Mouse (Mus musculus) left cerebral cortex, postnatal 36 days (tissue): ENCODE data around the gene Cdk4. TPM values are rescaled to one million over a fixed set of nuclear protein-coding genes. Genes with fewer than 3 reads are reported as not detected.
A peak's percentile ranks its signal among the peaks of the same experiment; 100 is the strongest.
"Not testable (repeated sequence)": the region's sequence is repeated elsewhere in the genome, so short reads cannot be mapped to it uniquely, and the experiment has no call there.

Source experiments
- DNase-seq, 2 experiments: peaks; one replicate each; pipeline ENCODE4 v3.0.0; 2021 to 2022; ENCODE audit warnings: low spot score in 2 of 2, mixed read lengths in 1 of 2
- intact Hi-C: fragments of 180-260 bp; cut with DNase I; formaldehyde crosslinking; loops from one replicate; pipeline ENCODE4 v1.15.1; 2025
- total RNA-seq, 2 experiments: library from RNA; stranded (reverse); gene quantifications; 2 replicates each; pipeline ENCODE4 v1.2.3; 2021

Gene Cdk4
- total RNA-seq, 2 experiments from 2014 or later = 76.9 to 88.1 TPM

GRCm38 (mm10) chr10:127071203-127071602 lies 7.9 kb downstream of the Cdk4 start:
- DNase-seq = no peak
- intact Hi-C loops = no loop called here

DNA sequence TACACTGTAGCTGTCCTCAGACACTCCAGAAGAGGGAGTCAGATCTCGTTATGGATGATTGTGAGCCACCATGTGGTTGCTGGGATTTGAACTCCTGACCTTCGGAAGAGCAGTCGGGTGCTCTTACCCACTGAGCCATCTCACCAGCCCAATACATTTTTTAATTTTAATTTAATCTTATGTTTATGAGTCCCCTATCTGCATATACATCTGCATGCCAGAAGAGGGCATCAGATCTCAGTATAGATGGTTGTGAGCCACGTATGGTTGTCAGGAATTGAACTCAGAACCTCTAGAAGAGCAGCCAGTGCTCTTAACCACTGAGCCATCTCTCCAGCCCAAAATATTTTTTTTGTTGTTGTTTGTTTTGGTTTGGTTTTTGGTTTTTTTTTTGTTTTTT lies 8.9 kb downstream of the Cdk4 start:
- DNase-seq, intact Hi-C loops: not testable (repeated sequence)

DNA sequence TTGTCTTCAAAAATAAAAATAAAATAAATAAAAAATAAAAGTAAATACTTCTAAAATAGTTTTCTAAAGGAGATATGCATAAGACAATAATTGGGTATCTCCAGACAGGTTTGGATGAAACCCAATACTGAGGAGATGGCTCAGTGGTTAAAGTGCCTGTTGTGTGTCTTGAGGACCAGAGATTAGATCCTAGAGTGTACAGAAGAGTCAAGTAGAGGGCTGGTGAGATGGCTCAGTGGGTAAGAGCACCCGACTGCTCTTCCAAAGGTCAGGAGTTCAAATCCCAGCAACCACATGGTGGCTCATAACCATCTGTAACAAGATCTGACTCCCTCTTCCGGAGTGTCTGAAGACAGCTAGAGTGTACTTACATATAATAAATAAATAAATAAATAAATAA lies 9.6 kb downstream of the Cdk4 start:
- intact Hi-C loops, DNase-seq: not testable (repeated sequence)

DNA sequence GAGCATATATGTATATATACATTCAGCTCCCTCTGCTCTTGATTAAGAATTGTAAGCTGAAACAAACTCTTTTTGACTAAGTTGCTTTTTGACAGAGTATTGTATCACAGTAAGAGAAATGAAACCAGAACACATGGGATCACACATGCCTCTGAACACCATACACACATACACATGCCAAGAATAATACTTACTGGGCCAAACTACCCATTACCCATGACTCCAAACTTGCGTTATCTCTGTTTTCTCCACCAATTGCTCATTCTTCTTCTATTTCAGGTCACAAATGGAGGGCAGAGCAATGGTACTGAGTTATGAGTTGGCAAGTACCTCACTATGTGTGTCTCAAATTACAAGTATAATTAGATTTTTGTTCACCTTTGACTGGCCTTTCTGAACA lies 10.6 kb downstream of the Cdk4 start:
- intact Hi-C loops = no loop called here
- no peak for DNase-seq

- no peak for DNase-seq
- intact Hi-C loops = loop anchor here (5.0 kb wide), 1 partner anchor 92 kb away; the partner anchor contains the start of gene B4galnt1
Measured at GRCm38 (mm10) chr10:127075080-127075479, 11.7 kb downstream of the Cdk4 start, which contains the start of gene Agap2. Agap2 (plus strand) TSS chr10:127075284.

- DNase-seq = no peak
- intact Hi-C loops = loop anchor here (5.0 kb wide), 1 partner anchor 92 kb away; the partner anchor contains the start of gene B4galnt1
Measured at GRCm38 (mm10) chr10:127075651-127076050, 12.3 kb downstream of the Cdk4 start.

DNA sequence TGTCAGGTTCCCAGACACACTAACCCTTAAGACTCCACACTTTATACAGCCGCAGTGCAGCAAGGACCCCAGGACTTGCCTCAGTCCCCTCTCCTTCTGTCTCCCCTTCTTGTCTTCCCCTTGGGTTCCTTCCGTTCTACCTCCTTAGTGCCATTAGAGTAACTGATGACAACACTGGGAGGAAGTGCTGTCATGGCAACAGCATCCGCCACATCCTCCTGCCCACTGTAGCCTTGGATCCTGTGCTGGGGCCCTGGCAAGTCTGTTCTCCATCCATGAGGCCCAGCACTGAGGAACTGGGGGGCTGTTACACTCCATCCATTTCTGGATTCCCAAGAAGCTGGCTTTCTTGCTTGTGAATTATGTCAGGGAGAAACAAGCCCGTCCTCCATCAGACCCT lies 12.7 kb downstream of the Cdk4 start:
- intact Hi-C loops = loop anchor here (5.0 kb wide), 1 partner anchor 91 kb away; the partner anchor contains the start of gene B4galnt1
- peak in 1 of 2 experiments; percentile 40 for DNase-seq

GRCm38 (mm10) chr10:127077515-127077914 lies 14.2 kb downstream of the Cdk4 start:
- peak in 1 of 2 experiments; percentile 48 for DNase-seq
- intact Hi-C loops = loop anchor here (5.0 kb wide), 1 partner anchor 90 kb away; the partner anchor contains the start of gene B4galnt1

DNA sequence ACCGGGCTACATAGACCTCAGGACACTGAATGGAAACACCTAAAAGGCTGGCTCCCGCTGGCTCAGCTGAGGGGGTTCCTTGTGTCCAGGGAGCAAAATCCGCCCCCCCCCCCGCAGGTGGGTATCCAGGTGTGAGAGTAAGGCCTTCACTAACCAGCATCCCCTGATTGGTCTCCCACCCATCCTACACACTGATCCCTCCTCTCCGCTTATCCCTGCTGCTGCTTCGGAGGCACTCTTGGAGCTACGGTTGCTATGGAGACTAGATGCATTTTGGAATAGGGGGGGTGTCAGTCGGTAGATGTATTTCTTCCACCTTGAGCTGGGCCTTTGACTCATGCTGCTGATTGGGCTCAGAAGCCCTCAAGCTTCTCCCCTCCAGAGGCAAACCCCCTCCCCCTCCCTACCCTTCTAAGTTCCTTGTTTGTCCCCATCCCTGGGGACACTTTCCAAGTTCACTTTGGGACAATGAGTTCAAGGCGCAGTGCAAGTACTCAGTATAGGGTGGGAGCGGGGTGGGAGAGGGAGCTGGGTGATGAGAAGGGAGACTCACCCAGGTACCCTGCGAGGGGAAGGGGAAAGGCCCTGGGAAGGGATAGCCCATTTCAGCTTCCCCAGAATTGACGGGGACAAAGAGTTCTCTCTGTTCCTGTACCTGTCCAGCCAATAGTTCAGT lies 14.8 kb downstream of the Cdk4 start:
- intact Hi-C loops = loop anchor here (5.0 kb wide), 1 partner anchor 89 kb away; the partner anchor contains the start of gene B4galnt1
- peak; percentile 65 to 69 for DNase-seq

GRCm38 (mm10) chr10:127078677-127079575 lies 15.6 kb downstream of the Cdk4 start:
- peak; percentile 71 to 81 for DNase-seq
- intact Hi-C loops = loop anchor here (5.0 kb wide), 1 partner anchor 88 kb away; the partner anchor contains the start of gene B4galnt1

DNA sequence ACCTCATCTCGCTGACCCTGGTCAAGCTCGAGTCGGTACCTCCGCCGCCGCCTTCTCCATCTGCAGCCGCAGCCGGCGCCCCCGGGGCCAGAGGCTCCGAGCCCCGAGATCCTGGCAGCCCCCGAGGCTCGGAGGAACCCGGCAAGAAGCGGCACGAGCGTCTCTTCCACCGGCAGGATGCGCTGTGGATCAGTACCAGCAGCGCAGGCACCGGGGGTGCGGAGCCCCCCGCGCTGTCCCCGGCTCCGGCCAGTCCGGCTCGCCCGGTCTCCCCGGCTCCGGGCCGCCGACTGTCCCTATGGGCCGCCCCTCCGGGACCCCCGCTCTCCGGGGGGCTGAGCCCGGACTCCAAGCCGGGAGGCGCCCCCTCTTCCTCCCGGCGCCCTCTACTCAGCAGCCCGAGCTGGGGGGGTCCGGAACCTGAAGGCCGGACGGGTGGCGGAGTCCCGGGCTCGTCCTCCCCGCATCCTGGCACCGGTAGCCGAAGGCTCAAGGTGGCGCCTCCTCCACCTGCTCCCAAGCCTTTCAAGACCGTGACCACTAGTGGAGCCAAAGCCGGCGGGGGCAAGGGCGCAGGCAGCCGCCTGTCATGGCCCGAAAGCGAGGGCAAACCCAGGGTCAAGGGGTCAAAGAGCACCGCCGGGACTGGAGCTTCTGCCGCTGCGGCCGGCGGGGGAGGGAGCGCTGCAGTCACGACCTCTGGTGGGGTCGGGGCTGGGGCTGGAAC lies 16.5 kb downstream of the Cdk4 start:
- DNase-seq = peak in 1 of 2 experiments; percentile 46
- intact Hi-C loops = loop anchor here (5.0 kb wide), 1 partner anchor 87 kb away; the partner anchor contains the start of gene B4galnt1

DNA sequence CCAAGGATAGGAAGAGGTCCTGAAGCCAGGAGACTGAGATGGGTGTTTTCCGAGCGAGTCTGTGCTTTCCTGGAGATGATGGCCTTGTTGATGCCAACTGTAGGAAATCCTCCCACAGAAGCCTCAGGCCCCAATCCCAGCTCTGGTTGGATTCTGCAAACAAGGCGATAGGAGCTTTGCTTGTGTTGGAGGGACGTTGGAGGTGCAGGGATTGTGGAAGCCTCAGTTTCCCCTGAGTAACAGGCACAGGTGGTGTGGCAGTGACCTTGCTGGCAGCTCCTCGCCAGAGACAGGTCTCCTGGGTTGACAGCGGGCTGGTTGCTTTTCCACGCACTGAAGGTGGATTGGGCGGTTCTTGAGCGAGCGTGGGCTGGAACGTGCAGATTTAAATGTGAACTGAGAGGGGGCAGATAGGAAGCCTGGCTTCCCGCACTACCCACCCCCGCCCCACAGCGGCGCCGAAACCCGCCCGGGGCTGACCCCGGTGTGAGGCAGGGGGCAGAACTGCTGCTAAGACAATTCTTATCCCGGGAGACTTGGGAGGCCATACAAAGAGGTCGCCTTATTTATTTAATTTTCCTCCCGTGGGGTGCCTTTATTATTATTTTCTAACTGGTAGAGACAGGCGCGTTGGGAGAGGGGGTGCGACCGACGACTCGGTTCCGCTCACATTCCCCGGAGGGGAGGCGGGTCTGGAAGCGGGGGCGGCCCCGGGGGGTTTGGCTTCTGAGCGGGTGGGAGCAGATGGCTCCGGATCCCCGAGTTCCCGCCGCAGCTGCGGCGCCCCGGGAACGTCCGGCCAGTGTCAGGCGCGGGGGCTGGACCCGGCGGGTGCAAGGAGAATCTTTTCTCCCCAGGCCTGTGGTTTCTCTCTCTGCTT lies 17.8 kb downstream of the Cdk4 start:
- DNase-seq = peak; percentile 70 to 80
- intact Hi-C loops = no loop called here

DNA sequence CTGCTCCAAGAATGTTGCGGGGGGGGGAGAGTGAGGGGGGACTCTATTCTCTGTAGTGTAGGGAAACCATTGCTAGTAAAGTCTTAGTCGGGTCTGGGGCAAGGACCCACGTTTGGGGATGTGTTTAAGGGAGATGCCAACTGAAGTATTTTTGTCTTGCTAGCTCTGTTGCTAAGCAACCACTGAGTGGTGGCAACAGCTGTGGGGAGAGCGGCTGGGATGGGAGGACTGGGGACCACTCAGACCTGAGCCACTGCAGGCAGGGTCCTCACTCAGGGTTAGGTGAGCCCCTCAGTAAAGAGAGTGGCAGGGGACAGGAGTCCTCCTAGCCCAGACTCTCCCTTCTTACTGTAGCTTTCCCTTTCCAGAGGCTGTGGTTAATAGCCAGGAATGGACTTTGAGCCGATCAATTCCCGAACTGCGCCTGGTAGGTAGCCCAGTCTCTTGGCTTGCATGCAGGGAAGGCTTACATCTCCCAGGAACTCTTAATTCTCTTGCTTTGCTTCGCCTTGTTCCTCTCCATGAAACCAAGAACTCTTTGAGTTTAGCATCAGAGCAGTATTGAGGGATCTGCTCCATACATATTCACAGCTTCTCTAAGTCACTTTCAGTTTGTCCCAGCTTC lies 18.8 kb downstream of the Cdk4 start:
- intact Hi-C loops = no loop called here
- DNase-seq = peak in 1 of 2 experiments; percentile 38

- DNase-seq = no peak
- intact Hi-C loops = no loop called here
Measured at GRCm38 (mm10) chr10:127083292-127083914, 20.1 kb downstream of the Cdk4 start.

- DNase-seq = no peak
- intact Hi-C loops = no loop called here
Measured at GRCm38 (mm10) chr10:127083915-127084306, 20.6 kb downstream of the Cdk4 start.

GRCm38 (mm10) chr10:127085052-127085451 lies 21.7 kb downstream of the Cdk4 start:
- intact Hi-C loops = no loop called here

GRCm38 (mm10) chr10:127085633-127086032 lies 22.3 kb downstream of the Cdk4 start:
- no peak for DNase-seq
- intact Hi-C loops = no loop called here

More at GRCm38 (mm10) chr10:127085052-127085451, 21.7 kb downstream of the Cdk4 start:
- no peak for DNase-seq
